Mouse (Mus musculus): ENCODE results near the gene P4hb. TPM values are rescaled to one million over a fixed set of nuclear protein-coding genes. Genes with fewer than 3 reads are reported as not detected.
"Not testable (repeated sequence)": the region's sequence is repeated elsewhere in the genome, so short reads cannot be mapped to it uniquely, and the experiment has no call there.

Gene P4hb
- polyA plus RNA-seq, 1 experiment from 2014 or later = 670 TPM

DNA sequence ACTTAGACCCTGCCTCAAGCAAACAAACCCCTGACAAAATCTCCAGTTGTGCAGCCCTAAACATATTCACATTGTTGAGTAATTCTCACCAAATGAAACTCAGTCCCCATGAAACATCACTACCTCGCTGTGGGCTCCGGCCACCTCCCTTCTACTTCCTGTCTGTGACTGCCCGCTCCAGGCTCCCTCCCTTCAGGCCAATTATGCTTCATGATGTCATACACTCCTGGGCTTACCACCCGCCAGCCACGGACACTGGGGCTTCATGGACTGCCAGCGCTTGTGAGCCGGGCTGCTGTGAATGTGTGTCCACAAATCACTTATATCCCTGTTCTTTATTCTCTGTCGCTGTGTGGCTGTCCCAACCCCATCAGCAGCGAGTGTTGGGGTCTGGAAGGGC lies 53.3 kb downstream of the P4hb start:
- no peak overlapping the region; the same call in 1 of the 2 replicates for H3K4me3 ChIP-seq
- DNase-seq (ENCODE audit: low spot score) = no peak
- 42% methylated on average over 9 of the region's 9 CpGs for WGBS

DNA sequence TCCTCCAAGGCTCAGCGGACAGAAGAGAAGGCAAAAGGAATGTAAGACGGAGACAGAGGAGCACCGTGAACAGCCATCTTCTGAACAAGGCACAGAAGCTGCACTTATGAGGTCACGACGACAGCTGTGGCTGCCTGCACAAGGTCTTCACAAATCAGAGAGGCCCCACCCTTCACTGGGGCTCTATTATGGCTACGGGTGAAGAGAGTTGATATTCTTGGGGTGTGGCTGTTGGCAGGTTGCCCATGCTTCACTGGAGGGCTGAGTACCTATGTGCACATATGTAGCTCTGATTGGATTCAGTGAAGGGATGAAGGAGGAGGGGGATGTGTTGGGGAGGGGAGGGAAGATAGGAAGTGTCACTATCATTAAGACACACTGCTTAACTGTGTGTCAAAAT lies 54.5 kb downstream of the P4hb start:
- H3K27me3 ChIP-seq (ENCODE audit: insufficient read depth, poor library complexity, severe bottlenecking) = 0 out of 2 replicates have a peak, but pooled peaks cover 6% of the 10 kb centered on the region
- no peak overlapping the region for H3K27ac ChIP-seq
- DNase-seq (ENCODE audit: low spot score) = no peak
- peaks cover 27% of the 10 kb centered on the region for H3K4me1 ChIP-seq
- no peaks in the 10 kb centered on the region for H3K9me3 ChIP-seq
- 67% methylated on average over 6 of the region's 6 CpGs for WGBS
- H3K4me3 ChIP-seq = no peak overlapping the region
- H3K36me3 ChIP-seq = no peaks in the 10 kb centered on the region

More for the DNA sequence above, 53.3 kb downstream of the P4hb start:
- H3K27ac ChIP-seq = peak overlapping the region; percentile 70; the same call in 1 of the 2 replicates
- peaks cover 27% of the 10 kb centered on the region for H3K4me1 ChIP-seq
- H3K36me3 ChIP-seq = no peaks in the 10 kb centered on the region
- no peaks in the 10 kb centered on the region for H3K9me3 ChIP-seq
- 0 out of 2 replicates have a peak, but pooled peaks cover 6% of the 10 kb centered on the region for H3K27me3 ChIP-seq (ENCODE audit: insufficient read depth, poor library complexity, severe bottlenecking)

DNA sequence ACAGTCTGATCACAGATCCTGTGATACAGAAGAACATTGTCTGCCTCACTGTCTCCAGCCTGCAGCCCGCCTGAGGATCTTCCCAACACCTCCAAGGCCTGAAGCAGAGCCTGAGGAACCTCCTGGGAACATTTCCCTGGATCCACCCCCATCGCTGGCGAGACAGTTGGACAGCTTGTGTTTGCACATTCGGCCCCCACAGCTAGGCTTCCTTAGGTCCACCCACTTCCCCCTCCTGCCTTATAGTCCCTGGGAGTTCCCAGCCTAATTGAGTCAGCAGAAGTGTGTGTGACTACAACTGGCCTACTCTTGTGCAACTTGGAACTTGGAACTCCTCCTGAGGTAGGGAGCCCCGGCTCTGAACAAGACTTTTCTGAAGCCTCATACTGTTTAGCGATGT lies 55.0 kb downstream of the P4hb start:
- WGBS = 62% methylated on average over 6 of the region's 6 CpGs
- no peaks in the 10 kb centered on the region for H3K36me3 ChIP-seq
- no peak for DNase-seq (ENCODE audit: low spot score)
- H3K9me3 ChIP-seq = no peaks in the 10 kb centered on the region
- H3K27me3 ChIP-seq (ENCODE audit: insufficient read depth, poor library complexity, severe bottlenecking) = 0 out of 2 replicates have a peak, but pooled peaks cover 6% of the 10 kb centered on the region
- H3K4me3 ChIP-seq = no peak overlapping the region
- no peak overlapping the region for H3K27ac ChIP-seq
- H3K4me1 ChIP-seq = peaks cover 27% of the 10 kb centered on the region

DNA sequence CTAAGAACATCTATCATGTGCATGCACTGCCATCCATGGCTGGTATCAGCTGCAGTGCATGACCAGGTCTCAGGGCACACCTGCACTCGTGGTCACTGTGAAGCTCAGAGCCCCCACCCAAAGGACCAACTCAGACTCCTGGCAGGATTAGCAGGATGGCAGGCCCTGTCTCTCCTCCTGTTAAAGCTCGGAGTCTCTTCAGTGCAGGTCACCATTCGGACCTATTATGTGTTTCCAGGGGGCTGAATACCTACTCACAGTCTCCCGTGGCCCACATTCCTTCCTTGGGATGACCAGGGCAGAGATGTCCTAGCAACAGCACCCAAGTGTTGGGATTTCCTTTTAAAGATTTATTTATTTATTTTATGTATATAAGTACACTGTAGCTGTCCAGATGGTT lies 55.9 kb downstream of the P4hb start:
- Histone ChIP-seq H3K4me1 (peaks cover 27% of the 10 kb centered on the region), H3K9me3 (no peaks in the 10 kb centered on the region), H3K4me3 (no peak overlapping the region), H3K36me3 (no peaks in the 10 kb centered on the region), H3K27ac (no peak overlapping the region), H3K27me3 (ENCODE audit: insufficient read depth, poor library complexity, severe bottlenecking) (0 out of 2 replicates have a peak, but pooled peaks cover 6% of the 10 kb centered on the region)
- DNase-seq (ENCODE audit: low spot score) = no peak
- 80% methylated on average over 4 of the region's 4 CpGs for WGBS

- WGBS = 19% methylated on average over 17 of the region's 17 CpGs
- Histone ChIP-seq H3K4me1 (peaks cover 24% of the 10 kb centered on the region), H3K36me3 (no peaks in the 10 kb centered on the region), H3K27me3 (ENCODE audit: insufficient read depth, poor library complexity, severe bottlenecking) (0 out of 2 replicates have a peak, but pooled peaks cover 6% of the 10 kb centered on the region), H3K27ac (peak overlapping the region; percentile 4; the same call in 1 of the 2 replicates), H3K9me3 (no peaks in the 10 kb centered on the region), H3K4me3 (no peak overlapping the region)
- DNase-seq (ENCODE audit: low spot score) = peak; percentile 93
These were observed 57.4 kb downstream of the P4hb start for GRCm38 (mm10) chr11:120515611-120516010.

DNA sequence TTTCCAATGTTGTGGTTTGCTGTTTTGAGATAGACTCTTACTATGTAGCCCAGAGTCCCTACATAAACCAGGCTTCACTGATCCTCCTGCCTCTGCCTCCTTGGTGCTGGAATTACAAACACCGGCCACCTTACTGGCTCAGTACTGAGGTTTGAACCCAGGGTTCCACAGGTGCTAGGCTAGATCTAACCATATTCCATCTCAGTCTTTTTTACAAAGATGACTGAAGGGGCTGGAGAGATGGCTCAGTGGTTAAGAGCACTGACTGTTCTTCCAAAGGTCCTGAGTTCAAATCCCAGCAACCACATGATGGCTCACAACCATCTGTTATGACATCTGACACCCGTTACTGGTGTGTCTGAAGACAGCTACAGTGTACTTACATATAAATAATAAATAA lies 58.8 kb downstream of the P4hb start:
- H3K36me3 ChIP-seq; H3K27me3 ChIP-seq (ENCODE audit: insufficient read depth, poor library complexity, severe bottlenecking); H3K9me3 ChIP-seq; H3K4me3 ChIP-seq; DNase-seq (ENCODE audit: low spot score); H3K27ac ChIP-seq: not testable (repeated sequence)
- H3K4me1 ChIP-seq = peaks cover 24% of the 10 kb centered on the region
- 95% methylated on average over 2 of the region's 2 CpGs for WGBS

- H3K9me3 ChIP-seq = no peaks in the 10 kb centered on the region
- peaks cover 19% of the 10 kb centered on the region for H3K4me1 ChIP-seq
- H3K27me3 ChIP-seq (ENCODE audit: insufficient read depth, poor library complexity, severe bottlenecking) = 0 out of 2 replicates have a peak, but pooled peaks cover 6% of the 10 kb centered on the region
- 52% methylated on average over 6 of the region's 6 CpGs for WGBS
- no peaks in the 10 kb centered on the region for H3K36me3 ChIP-seq
- no peak overlapping the region for H3K27ac ChIP-seq
- no peak overlapping the region for H3K4me3 ChIP-seq
- no peak for DNase-seq (ENCODE audit: low spot score)
These were observed 60.1 kb downstream of the P4hb start for GRCm38 (mm10) chr11:120512790-120513453.

- no peaks in the 10 kb centered on the region for H3K36me3 ChIP-seq
- H3K4me3 ChIP-seq = peak overlapping the region; percentile 52
- WGBS = 6% methylated on average over 16 of the region's 16 CpGs
- H3K27me3 ChIP-seq (ENCODE audit: insufficient read depth, poor library complexity, severe bottlenecking) = no peaks in the 10 kb centered on the region
- DNase-seq (ENCODE audit: low spot score) = no peak
- peaks cover 18% of the 10 kb centered on the region for H3K4me1 ChIP-seq
- peak overlapping the region; percentile 85 for H3K27ac ChIP-seq
- no peaks in the 10 kb centered on the region for H3K9me3 ChIP-seq
These were observed 62.5 kb downstream of the P4hb start for GRCm38 (mm10) chr11:120510375-120511030.

Other genes starting within 250 kb of the P4hb start
- gene Actg1, start 224.7 kb downstream of the P4hb start, polyA plus RNA-seq (2016; fragmentation: Nextera tagmentation; extraction: Ambion mirVana) = 1,513 and 2,033 TPM in 2 replicates
- 0.25 and 0.49 TPM in 2 replicates for gene Fscn2, start 211.7 kb downstream of the P4hb start, polyA plus RNA-seq (2016; fragmentation: Nextera tagmentation; extraction: Ambion mirVana)
- 32.5 and 35.9 TPM in 2 replicates for gene Faap100, start 194.5 kb downstream of the P4hb start, polyA plus RNA-seq (2016; fragmentation: Nextera tagmentation; extraction: Ambion mirVana)
- 43.0 and 49.6 TPM in 2 replicates for gene Nploc4, start 135.5 kb downstream of the P4hb start, polyA plus RNA-seq (2016; fragmentation: Nextera tagmentation; extraction: Ambion mirVana)
- gene Tspan10, start 130.6 kb downstream of the P4hb start, polyA plus RNA-seq (2016; fragmentation: Nextera tagmentation; extraction: Ambion mirVana) = not detected in 2 replicates
- 0.44 TPM in 1 of 2 replicates, not detected in the other for gene Pde6g, start 119.8 kb downstream of the P4hb start, polyA plus RNA-seq (2016; fragmentation: Nextera tagmentation; extraction: Ambion mirVana)
- 16.7 and 17.6 TPM in 2 replicates for gene Oxld1, start 115.2 kb downstream of the P4hb start, polyA plus RNA-seq (2016; fragmentation: Nextera tagmentation; extraction: Ambion mirVana)
- gene Ccdc137, start 115.1 kb downstream of the P4hb start, polyA plus RNA-seq (2016; fragmentation: Nextera tagmentation; extraction: Ambion mirVana) = 27.0 and 36.1 TPM in 2 replicates
- gene Arl16, start 105.6 kb downstream of the P4hb start, polyA plus RNA-seq (2016; fragmentation: Nextera tagmentation; extraction: Ambion mirVana) = 46.0 and 52.2 TPM in 2 replicates
- gene Mrpl12, start 88.6 kb downstream of the P4hb start, polyA plus RNA-seq (2016; fragmentation: Nextera tagmentation; extraction: Ambion mirVana) = 259 and 270 TPM in 2 replicates
- gene Slc25a10, start 81.4 kb downstream of the P4hb start, polyA plus RNA-seq (2016; fragmentation: Nextera tagmentation; extraction: Ambion mirVana) = 55.6 and 56.6 TPM in 2 replicates
- 0.26 and 2.2 TPM in 2 replicates for gene Gcgr, start 42.6 kb downstream of the P4hb start, polyA plus RNA-seq (2016; fragmentation: Nextera tagmentation; extraction: Ambion mirVana)
- 153 and 186 TPM in 2 replicates for gene Mcrip1, start 23.5 kb downstream of the P4hb start, polyA plus RNA-seq (2016; fragmentation: Nextera tagmentation; extraction: Ambion mirVana)
- not detected in 2 replicates for gene Ppp1r27, start 22.1 kb downstream of the P4hb start, polyA plus RNA-seq (2016; fragmentation: Nextera tagmentation; extraction: Ambion mirVana)
- gene Arhgdia, start 8.4 kb upstream of the P4hb start, polyA plus RNA-seq (2016; fragmentation: Nextera tagmentation; extraction: Ambion mirVana) = 587 and 673 TPM in 2 replicates
- gene Alyref, start 25.1 kb upstream of the P4hb start, polyA plus RNA-seq (2016; fragmentation: Nextera tagmentation; extraction: Ambion mirVana) = 365 and 444 TPM in 2 replicates
- gene Anapc11, start 25.2 kb upstream of the P4hb start, polyA plus RNA-seq (2016; fragmentation: Nextera tagmentation; extraction: Ambion mirVana) = 186 and 201 TPM in 2 replicates
- gene Npb, start 35.2 kb upstream of the P4hb start, polyA plus RNA-seq (2016; fragmentation: Nextera tagmentation; extraction: Ambion mirVana) = 4.8 and 7.0 TPM in 2 replicates
- 119 and 130 TPM in 2 replicates for gene Pcyt2, start 44.7 kb upstream of the P4hb start, polyA plus RNA-seq (2016; fragmentation: Nextera tagmentation; extraction: Ambion mirVana)
- gene Sirt7, start 52.0 kb upstream of the P4hb start, polyA plus RNA-seq (2016; fragmentation: Nextera tagmentation; extraction: Ambion mirVana) = 25.6 and 29.5 TPM in 2 replicates
- gene Mafg, start 60.3 kb upstream of the P4hb start, polyA plus RNA-seq (2016; fragmentation: Nextera tagmentation; extraction: Ambion mirVana) = 22.7 and 28.2 TPM in 2 replicates
- gene Pycr1, start 70.5 kb upstream of the P4hb start, polyA plus RNA-seq (2016; fragmentation: Nextera tagmentation; extraction: Ambion mirVana) = 28.5 and 29.9 TPM in 2 replicates
- 6.7 and 9.3 TPM in 2 replicates for gene Myadml2, start 74.9 kb upstream of the P4hb start, polyA plus RNA-seq (2016; fragmentation: Nextera tagmentation; extraction: Ambion mirVana)
- gene Notum, start 87.9 kb upstream of the P4hb start, polyA plus RNA-seq (2016; fragmentation: Nextera tagmentation; extraction: Ambion mirVana) = 1.6 and 5.8 TPM in 2 replicates
- 127 and 134 TPM in 2 replicates for gene Aspscr1, start 99.7 kb upstream of the P4hb start, polyA plus RNA-seq (2016; fragmentation: Nextera tagmentation; extraction: Ambion mirVana)
- gene Cenpx, start 140.5 kb upstream of the P4hb start, polyA plus RNA-seq (2016; fragmentation: Nextera tagmentation; extraction: Ambion mirVana) = 124 and 136 TPM in 2 replicates
- 31.7 and 43.6 TPM in 2 replicates for gene Lrrc45, start 140.7 kb upstream of the P4hb start, polyA plus RNA-seq (2016; fragmentation: Nextera tagmentation; extraction: Ambion mirVana)
- gene Rac3, start 148.2 kb upstream of the P4hb start, polyA plus RNA-seq (2016; fragmentation: Nextera tagmentation; extraction: Ambion mirVana) = 6.9 and 13.8 TPM in 2 replicates
- gene Dcxr, start 154.0 kb upstream of the P4hb start, polyA plus RNA-seq (2016; fragmentation: Nextera tagmentation; extraction: Ambion mirVana) = 8.8 and 10.6 TPM in 2 replicates
- gene Cbr2, start 158.9 kb upstream of the P4hb start, polyA plus RNA-seq (2016; fragmentation: Nextera tagmentation; extraction: Ambion mirVana) = 1.1 and 1.3 TPM in 2 replicates
- gene Hmga1b, start 189.5 kb upstream of the P4hb start, polyA plus RNA-seq (2016; fragmentation: Nextera tagmentation; extraction: Ambion mirVana) = 6.4 and 7.7 TPM in 2 replicates
- 28.4 and 30.4 TPM in 2 replicates for gene Rfng, start 211.0 kb upstream of the P4hb start, polyA plus RNA-seq (2016; fragmentation: Nextera tagmentation; extraction: Ambion mirVana)
- gene Gps1, start 211.0 kb upstream of the P4hb start, polyA plus RNA-seq (2016; fragmentation: Nextera tagmentation; extraction: Ambion mirVana) = 184 and 208 TPM in 2 replicates
- gene Dus1l, start 223.2 kb upstream of the P4hb start, polyA plus RNA-seq (2016; fragmentation: Nextera tagmentation; extraction: Ambion mirVana) = 70.5 and 88.8 TPM in 2 replicates

Data from heart, embryonic 10.5 days (tissue).